Mouse (Mus musculus): ENCODE data around the gene 2310009B15Rik.

Gene 2310009B15Rik

GRCm38 (mm10) chr1:138847146-138847545 lies 9.5 kb downstream of the 2310009B15Rik start:
- no peak for TF ChIP-seq GATA4 (IDR thresholded peaks at IDR 0.05; ENCODE audit: insufficient replicate concordance, low read length)

DNA sequence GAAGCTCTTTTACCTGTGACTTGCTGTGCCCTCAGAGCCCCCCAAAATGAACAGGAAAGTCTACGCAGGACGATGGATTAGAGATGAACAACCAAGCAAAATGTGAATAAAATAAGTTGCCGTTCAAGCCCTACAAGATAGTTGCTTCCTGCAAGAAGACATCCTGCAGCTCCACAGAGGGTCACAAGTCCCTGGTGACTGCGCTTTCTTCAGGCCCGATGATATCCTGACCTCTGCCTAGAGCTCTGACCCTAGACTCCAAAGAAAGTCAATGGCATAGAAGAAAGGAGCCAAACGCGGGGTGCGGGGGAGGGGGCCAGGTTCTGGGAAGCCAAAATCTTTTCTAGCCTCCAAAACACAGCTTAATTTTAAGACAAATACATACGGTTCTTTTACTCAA lies 10.1 kb downstream of the 2310009B15Rik start:
- no peak for TF ChIP-seq GATA4 (IDR thresholded peaks at IDR 0.05; ENCODE audit: insufficient replicate concordance, low read length)

DNA sequence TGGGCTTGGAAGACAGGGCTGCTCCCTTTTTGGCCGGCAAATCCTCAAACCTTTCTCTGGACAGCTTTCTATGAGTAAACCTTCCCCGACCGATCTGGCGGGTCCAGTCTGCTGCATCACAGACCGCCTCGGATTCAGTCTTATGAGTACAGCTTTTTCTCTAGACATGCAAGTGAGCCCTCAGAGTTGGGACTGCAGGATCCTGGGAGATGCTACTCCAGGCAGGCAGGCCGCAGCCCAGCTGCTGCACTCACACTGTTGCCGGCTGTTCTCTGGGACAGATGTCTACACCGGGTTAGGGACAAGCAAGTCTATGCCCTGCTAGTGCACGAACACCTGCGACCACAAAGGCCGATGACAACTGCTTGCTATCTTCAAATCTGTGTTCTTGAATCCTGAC lies 10.5 kb downstream of the 2310009B15Rik start:
- TF ChIP-seq GATA4 (IDR thresholded peaks at IDR 0.05; ENCODE audit: insufficient replicate concordance, low read length): no peak

DNA sequence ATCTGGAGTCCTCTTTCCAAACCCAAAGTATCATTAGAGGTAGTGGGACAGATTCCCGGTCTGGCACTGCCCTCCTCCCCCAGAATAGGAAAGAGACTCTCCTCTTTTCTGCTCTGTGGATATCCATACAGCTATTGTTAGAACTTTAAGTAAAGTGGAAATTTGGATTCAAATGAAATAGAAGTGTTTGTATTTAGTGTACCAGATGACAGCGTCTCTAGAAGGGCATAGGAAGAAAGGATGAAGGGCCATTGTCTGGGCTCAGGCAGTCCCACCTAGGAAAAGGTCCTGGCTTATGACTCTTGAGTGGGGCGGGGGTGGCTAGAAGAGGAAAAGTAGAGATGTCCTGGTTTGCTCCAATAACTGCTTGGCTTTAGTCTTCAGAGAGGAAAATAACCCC lies 11.2 kb downstream of the 2310009B15Rik start:
- no peak for TF ChIP-seq GATA4 (IDR thresholded peaks at IDR 0.05; ENCODE audit: insufficient replicate concordance, low read length)

DNA sequence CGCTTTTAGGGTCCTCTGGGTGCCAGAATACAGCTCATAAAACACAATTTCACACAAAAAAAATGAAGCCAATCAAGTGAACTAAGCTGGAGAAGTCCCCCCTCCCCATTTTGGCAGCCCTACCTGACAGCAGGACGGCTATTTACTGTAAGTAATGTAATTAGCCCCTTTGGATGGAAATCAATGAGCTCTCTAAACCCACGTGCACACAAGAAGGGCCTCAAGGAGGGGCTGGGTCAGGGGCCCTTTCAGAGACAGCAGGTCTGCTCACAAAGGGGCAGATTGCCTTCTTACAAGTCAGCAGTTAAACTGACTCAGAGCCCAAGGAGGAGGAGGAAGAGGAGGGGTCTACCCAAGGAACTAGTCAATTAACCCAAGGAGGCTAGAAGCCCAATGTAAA lies 12.5 kb downstream of the 2310009B15Rik start:
- no peak for TF ChIP-seq GATA4 (IDR thresholded peaks at IDR 0.05; ENCODE audit: insufficient replicate concordance, low read length)

DNA sequence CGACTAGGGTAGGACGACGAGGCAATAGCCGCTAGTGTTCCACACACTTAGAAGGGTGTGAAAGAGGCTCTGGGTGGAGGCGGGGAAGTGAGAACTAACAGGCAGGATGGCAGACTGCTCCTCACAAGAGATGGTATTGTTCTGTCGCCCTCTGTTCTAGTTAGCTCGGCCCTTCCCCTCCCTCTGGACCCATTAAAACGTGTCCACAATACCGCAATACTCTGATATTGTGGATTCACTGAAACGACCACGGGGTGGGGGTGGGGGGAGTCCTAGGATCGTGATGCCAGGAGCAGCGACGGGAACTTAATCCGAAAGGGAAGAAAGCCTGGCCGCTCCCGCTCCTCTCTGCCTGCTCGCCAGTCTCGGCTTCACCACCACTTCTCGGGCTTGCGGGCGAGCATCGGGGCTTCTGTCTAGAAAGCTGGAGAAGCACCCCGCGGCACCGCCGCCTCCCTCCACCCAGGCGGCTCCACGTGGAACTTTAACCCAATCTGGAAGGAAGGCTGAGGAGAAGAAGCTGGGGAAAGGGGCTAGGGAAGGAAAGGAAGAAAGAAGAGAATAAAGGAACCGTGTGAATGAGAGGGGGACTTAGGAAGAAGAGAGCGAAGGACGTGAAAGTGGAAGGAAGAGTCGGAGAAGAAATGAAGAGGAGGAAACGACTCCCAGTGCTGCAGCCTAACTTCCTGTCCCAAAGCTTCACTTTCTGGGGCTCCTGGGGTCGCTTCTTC lies 13.1 kb downstream of the 2310009B15Rik start:
- no peak for TF ChIP-seq GATA4 (IDR thresholded peaks at IDR 0.05; ENCODE audit: insufficient replicate concordance, low read length)

GRCm38 (mm10) chr1:138842756-138843155 lies 13.9 kb downstream of the 2310009B15Rik start:
- TF ChIP-seq GATA4 (IDR thresholded peaks at IDR 0.05; ENCODE audit: insufficient replicate concordance, low read length): no peak

GRCm38 (mm10) chr1:138842315-138842714 lies 14.3 kb downstream of the 2310009B15Rik start:
- TF ChIP-seq GATA4 (IDR thresholded peaks at IDR 0.05; ENCODE audit: insufficient replicate concordance, low read length): no peak

DNA sequence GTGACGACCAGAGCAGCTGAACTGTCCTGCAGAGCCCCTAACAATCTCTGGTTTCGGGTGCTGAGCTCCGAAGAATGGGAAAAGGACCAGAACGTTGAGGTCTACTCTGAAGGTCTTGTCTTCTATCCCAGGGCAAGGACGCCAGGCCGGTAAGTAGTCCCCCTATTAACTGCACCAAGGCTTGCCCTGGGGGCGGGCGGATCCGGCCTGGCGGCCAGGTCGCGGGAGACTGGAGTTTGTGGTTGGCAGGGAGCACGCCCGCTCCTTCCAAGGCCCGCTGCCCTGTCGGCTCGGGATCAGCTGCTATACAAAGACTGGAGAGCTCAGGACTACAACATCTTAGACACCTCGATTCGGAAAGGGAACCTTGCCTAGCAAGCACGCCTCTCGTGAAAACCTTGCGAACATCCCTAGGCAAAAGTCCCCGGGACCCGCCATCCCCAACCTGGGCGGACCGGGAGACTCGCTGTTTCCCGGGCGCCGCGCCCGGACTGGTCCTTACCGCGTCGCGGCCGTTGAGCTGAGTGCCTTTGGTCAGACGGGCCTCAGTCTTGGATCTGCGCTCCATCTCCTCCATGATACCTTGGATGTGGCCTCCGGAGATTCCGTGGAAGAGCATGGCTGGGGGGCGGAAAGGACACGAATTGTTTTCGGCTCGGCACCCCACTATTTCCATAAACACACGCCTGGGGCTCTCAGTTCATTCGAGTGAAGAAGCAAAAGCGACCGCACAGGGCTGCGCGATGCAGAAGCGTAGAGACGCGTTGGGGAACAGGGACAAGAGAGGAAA lies 15.2 kb downstream of the 2310009B15Rik start:
- TF ChIP-seq GATA4 (IDR thresholded peaks at IDR 0.05; ENCODE audit: insufficient replicate concordance, low read length): no peak

DNA sequence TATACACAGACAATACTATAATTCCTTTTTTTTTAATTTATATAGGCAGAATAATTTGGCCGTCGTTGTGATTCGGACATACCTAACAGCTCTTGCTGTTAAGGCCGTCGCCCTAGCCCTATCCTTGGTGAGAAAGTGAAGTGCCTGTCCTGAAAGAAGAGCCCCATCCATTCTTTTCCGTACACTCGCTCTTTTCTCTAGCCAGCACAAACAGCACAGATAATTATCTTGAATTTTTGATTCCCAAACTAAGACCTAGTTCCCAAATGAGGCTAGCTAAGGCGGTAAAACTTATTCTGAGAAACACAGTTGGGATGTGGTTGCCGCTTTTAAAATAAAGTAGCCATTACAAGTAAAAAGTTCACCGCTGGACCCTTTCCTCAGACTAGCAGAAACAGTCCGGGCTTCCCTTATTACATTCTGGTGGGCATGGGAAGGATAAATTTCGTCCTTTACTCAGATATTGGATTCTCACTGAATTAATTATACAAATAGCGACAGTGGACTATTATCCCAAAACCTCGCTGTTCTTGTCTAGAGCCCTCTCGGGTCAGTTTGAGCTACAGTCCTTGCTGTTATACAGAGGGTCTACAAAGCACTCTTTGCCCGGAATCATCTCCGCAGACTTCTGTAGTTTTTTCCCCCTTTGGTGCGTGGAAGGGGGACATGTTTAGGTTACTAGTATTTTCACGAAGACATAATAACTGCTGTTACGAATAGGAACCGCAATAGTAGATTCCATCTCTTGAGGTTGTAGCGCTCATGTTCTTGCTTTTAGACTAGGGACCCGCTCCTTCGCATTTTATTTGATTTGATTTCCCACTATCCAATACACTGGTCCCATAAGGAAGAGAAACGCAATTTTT lies 16.0 kb downstream of the 2310009B15Rik start:
- TF ChIP-seq GATA4 (IDR thresholded peaks at IDR 0.05; ENCODE audit: insufficient replicate concordance, low read length): no peak

GRCm38 (mm10) chr1:138839809-138840430 lies 16.7 kb downstream of the 2310009B15Rik start:
- no peak for TF ChIP-seq GATA4 (IDR thresholded peaks at IDR 0.05; ENCODE audit: insufficient replicate concordance, low read length)

DNA sequence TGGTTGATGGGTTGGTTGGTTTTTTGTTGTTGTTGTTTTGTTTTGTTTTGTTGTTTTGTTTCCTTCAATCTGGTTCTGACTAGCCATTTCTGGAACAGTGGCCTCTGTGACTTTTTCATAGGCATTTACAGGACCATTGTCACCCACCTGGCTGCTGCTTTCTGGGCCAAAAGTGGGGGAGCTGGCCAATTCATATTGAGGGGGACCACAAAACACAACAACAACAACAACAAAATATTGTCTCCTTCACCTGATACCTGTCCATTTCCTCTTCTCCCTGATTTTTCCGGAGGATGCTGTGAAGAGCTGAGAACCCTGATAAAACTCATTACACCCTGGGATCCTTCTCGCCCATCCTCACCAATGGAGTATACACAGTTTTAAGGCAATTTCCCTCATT lies 17.4 kb downstream of the 2310009B15Rik start:
- no peak for TF ChIP-seq GATA4 (IDR thresholded peaks at IDR 0.05; ENCODE audit: insufficient replicate concordance, low read length)

GRCm38 (mm10) chr1:138837786-138838743 lies 18.6 kb downstream of the 2310009B15Rik start:
- no peak for TF ChIP-seq GATA4 (IDR thresholded peaks at IDR 0.05; ENCODE audit: insufficient replicate concordance, low read length)

DNA sequence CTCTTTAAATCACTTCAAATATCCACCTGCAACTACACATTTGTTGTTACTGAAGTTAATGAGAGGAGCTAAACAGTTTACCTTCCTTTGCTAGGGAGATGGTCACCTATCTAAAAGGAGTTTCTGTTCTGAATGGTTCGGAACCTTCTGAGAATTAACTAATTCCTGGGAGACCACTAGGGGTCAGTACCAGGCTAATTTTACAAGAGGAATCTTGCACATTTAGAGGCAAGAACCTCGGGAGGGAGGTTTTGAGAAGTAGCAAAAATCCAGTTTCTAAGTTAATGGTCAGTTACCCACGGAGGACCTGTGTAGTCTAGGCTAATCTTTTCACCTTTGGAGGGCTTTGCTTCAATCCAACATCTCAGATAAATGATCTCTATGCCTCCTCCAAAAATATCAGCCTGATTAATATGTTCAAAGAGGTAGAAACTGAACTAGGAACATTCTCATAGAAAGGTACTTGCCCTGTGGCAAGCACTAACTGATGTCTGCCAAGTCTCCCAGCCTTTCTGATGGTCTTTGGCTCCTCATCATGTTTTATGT lies 21.2 kb downstream of the 2310009B15Rik start:
- TF ChIP-seq GATA4 (IDR thresholded peaks at IDR 0.05; ENCODE audit: insufficient replicate concordance, low read length): no peak

Measured in liver, adult (tissue).